Mouse (Mus musculus) liver, adult 2 months (tissue): ENCODE measurements around the gene Gm3880.

Experiments used
- CTCF ChIP-seq: fragments of 200-500 bp; IDR thresholded peaks from 2 replicates; pipeline ENCODE4 v1.5.1; 2011; ENCODE audit warnings: low read depth, low read length, control low read depth
- POLR2A ChIP-seq: fragments of 200-500 bp; IDR thresholded peaks from 2 replicates; pipeline ENCODE4 v1.6.1; 2011; ENCODE audit warnings: low read length, control low read depth; ENCODE audit not compliant: insufficient read depth; ENCODE audit errors: extremely low read depth

- TF ChIP-seq CTCF (no peak), POLR2A (no peak)
Measured at GRCm38 (mm10) chrX:102644573-102644951, 42.2 kb downstream of the Gm3880 start.
